Mouse (Mus musculus): ENCODE results near the gene Tssk6. TPM values are rescaled to one million over a fixed set of nuclear protein-coding genes. Genes with fewer than 3 reads are reported as not detected.

The Tssk6 gene
- total RNA-seq, 2 experiments from 2014 or later, result 0.94 TPM; not detected in 1

DNA sequence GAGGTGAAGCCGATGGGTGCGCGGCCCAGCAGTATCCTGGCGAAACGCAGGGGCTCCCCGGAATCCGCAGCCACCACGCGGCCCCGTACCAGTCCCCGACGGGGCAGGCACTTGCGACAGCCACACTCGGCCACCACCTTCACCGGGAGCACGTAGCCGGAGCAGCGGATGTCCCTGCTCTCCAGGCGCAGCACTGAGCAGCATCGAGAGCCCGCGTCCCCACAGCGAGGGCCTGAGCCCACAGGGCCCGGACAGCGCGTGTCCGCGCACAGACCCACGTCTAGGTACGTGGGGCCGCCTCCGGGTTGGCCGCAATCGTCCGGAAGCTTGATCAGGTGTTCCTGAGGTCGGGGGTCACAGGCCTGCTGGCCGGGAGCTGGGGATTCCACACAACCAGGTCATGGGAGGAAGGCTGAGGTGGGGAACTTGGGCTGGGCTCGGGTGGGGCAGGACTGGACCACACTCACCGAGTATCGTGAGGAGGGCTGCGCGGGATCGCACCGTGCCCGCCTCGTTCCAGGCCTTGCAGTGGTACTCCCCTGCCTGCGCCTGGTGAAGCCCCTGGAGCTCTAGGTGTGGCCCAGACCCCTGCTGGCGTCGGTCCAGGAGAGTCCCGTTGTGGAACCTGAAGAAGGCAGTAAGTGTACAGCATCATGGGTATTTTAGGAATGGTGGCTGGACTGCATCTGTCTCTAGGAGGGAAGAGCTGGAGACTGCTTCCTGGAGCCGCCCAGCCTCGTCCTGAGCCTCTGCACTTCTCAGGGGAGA is 19.0 kb upstream of the Tssk6 start:
- ATAC-seq (replicated peaks; ENCODE audit: low FRiP score, poor library complexity, severe bottlenecking), result no peak

DNA sequence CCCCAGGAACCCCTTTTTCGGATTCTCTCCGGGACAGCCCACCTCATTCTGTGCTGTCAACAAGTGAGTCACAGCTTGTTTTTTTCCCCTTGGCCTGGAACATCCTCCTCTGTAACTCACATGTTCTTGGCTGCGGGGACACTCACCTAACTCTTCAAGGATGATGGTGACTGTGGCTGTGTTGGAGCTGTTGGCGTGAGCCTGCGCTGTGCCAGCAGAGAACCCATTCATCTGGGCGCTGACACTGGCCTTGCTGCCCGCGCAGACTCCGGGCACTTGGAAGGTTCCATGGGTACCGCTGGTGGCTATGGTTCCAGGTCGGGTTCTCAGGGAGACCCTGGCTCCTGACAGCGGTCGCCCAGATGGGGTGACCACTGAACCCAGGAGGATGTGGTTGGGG is 17.8 kb upstream of the Tssk6 start:
- ATAC-seq (replicated peaks; ENCODE audit: low FRiP score, poor library complexity, severe bottlenecking), result no peak

DNA sequence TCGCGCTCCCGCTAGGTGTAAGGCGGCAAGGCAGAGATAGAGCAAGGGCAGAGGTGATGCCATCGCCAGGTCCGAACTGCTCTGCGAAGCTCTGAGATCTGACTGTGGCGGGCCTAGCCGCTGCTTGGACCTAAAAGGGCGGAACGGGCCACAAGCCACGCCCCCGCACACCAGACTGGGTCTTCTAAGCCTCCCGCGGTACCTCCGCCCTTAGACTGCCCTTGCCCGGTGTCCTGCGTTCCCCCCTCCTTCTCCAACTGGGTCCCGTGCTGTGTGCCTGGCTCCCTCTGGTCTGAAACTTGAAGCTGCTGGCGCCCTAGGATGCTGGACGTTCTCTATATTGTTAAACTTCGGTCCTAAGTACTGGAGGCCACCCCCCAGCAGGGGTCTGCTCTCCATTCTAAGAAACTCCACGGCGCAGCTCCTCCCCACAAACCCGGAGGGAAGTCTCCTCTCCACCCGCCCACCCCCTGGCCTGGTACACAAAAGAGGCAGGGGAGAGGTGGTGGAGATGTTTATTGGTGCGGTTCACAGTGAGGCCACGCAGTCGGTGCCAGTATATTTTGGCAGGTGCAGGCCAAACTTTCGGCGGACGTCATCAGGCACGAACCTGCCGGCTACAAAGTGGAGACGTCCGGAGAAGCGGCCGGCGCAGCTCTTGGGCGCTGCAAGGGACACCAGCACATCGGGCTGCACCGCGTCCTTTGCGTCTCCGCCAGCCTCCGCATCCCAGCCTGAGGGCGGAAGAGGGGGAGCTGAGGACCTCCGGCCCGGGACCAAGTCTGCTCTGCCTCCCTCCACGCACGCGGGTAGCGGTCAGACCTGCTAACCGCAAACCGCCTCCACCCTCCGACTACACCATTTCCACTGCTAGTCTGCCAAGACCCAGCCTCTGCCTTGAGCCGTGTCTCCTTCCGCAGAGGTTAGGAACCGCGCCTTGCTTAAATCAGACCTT is 14.4 kb upstream of the Tssk6 start, which contains the start of gene Cilp2:
TSS of gene Cilp2 (minus strand) at position 399 of the 955 bp plus-strand sequence.
- ATAC-seq (replicated peaks; ENCODE audit: low FRiP score, poor library complexity, severe bottlenecking), result no peak

DNA sequence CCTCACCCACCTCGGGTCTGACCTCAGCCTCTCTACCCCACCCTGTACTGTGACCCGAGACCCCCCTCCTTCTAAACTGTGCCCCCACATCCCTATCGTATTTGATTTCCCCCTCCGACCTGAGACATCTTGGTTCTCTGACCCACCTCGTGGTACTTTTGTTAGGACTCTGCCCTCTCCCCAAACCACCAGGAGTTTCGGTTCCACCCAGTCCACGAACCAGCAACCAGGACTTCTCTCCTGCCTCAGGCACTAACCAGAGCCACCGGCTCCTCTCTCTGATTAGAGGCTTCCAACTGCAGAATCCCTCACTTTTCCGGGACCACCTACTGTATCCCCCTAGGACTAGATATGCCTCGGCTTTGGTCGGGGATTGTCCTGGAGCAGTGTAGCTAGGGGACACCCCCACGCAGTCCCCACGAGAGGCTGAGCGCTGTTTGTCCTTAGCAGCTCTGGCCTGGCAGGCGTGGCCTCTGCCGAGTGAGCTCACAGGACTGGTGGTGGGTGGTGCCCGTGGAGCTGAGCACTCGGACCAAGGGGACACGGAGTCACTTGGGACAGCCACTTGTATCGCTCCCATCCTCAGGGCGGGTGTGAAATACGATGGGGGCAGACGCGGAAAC is 13.6 kb upstream of the Tssk6 start:
- ATAC-seq (replicated peaks; ENCODE audit: low FRiP score, poor library complexity, severe bottlenecking), result no peak

DNA sequence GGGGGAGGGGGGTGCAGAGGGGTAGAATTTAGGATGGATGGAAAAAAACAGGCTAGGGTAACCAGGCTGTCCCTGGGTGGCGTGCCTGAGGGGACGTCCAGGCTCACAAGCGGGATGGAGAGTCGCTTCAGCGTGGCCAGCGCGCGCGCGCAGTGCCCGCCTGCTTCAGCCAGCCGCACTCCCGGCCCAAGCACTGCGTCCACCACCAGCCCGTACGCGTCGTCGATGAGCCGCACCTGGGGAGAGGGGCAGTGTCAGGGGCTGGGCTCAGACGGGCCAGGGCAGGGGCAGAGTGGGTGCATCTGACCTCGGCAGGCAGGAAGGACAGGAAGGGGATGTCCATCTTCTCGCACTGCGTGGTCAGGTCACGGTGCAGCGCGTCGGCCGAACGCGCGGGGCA is 13.1 kb upstream of the Tssk6 start:
- ATAC-seq (replicated peaks; ENCODE audit: low FRiP score, poor library complexity, severe bottlenecking), result no peak

DNA sequence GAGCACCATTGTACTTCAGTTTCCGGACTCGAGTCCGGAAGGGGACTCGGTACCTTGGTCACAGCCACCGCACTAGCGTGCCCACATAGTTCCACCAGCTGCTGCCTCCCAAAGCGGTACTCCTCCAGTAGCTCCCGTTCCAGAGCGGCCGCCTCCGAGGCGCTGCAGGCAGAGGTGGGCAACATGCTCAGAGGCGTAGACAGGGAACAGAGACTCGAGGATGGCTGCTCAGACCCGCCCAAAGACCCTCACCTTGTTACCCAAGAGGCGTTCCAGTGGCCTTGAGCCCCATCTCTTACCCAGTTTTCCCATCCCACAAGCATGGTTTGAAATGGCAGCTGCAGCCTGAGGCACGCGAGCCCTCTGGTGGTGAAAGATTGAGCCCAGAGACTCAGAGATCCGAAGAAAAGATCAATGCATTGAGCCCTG is 11.2 kb upstream of the Tssk6 start:
- ATAC-seq (replicated peaks; ENCODE audit: low FRiP score, poor library complexity, severe bottlenecking), result no peak

DNA sequence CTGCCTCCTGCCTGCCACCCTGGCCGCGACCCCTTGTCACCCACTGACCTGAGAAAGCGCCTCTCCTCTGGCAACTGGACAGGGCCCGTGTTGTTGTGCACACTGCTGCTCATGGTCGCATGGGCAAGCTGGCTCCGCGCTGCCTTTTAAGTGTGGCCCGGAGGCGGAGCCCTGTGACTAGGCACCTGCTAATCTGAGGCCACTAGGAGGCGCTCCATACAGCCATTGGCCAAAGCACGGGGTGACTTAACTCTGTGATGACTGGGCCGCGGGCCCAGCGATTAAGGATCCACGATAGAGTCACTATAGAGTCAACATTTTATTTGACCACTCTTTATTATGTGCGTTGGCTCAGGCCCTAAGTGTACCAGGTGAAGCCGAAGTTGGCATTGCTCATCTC is 8.1 kb upstream of the Tssk6 start:
- 0 out of 2 replicates have a peak, but pooled peaks have one; percentile 52 for ATAC-seq (replicated peaks; ENCODE audit: low FRiP score, poor library complexity, severe bottlenecking)

DNA sequence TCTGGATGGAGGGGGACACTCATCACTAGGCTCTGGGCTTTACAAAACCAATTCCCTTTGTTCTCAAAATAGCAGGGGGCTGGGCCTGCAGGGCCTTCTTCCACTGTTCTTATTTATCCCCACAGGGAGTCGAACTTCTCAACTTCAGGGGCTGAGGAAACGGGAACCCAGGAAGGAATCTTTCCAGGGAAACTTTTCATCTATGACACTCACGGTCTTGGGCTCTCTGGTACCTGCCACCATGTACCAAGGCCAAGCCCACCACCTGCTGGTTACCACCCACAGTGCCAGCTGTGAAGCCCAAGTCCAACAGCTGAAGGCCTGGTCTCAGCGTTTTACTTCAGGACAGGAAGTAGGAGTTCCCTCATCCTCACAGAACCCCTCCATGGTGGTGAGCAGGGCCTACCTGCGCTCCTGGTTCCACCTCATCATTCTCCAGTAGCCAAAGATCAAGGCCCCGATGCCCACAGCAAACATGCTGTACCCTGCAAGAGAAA is 7.1 kb upstream of the Tssk6 start:
- ATAC-seq (replicated peaks; ENCODE audit: low FRiP score, poor library complexity, severe bottlenecking), result no peak

DNA sequence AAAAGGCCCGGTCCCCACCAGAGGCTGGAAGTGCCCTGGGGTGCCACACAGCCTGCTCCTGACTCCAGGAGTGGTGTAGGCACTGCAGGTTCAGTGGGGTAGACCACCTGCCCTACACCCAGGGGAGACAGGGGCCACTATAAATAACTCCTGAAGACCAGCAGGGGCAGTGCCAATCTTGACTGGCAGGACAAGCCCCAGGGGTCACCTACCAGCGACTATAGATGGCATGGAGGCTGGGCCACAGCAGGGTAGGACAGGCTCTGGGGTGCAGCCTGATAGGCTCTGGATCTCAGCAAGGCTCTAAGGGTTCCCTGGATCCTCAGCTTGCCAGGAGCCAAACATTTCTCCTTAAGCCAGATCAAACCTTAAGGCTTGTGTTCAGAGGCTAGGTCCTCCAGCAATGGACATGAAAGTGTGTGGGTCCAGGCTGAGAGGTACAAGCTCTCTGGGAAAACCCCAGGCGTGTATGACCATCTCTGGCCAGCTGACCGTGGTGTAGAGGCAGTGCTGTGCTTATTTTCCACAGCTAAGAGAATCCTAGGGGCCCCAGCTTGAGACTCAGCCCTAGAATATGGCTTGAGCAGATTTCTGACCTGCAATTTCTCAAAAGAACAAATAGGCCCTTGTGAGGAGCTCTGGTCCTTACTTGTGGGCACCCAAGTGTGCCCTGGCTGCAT is 6.1 kb upstream of the Tssk6 start:
- no peak for ATAC-seq (replicated peaks; ENCODE audit: low FRiP score, poor library complexity, severe bottlenecking)

DNA sequence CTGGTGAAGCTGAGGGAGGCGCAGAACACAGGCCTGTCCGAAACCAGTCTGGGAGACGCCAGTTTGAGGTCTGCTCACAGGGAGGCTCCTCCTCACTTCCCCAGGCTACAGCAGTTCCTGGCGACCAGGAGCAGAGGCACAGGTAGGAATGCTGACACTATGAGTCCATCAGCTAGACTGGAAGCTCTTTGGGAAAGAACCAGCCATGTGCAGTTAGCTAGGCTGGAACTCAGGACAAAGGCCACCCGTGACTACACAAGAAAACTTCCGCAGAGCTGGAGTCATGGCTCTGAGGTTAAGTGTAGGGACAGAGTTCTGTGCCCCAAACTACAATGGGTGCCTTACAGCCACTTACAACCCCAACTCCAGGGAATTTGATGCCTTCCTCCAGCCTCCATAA is 4.1 kb upstream of the Tssk6 start:
- no peak for ATAC-seq (replicated peaks; ENCODE audit: low FRiP score, poor library complexity, severe bottlenecking)

DNA sequence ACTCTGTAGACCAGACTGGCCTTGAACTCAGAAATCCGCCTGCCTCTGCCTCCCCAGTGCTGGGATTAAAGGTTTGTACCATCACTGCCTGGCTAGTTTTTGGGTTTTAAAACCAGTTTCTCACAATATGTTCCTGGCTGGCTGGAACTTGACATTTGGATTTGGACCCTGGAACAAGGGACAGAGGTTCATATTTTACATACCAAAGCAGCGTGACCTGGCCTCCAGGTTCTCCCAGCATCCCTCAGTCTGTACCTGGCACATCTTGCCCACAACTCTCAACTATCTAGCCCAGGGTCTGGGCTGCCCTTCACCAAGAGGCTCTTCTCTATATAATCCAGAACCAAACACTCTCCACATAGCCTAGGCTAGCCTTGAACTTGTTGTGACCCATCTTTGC is 2.1 kb upstream of the Tssk6 start:
- no peak for ATAC-seq (replicated peaks; ENCODE audit: low FRiP score, poor library complexity, severe bottlenecking)

DNA sequence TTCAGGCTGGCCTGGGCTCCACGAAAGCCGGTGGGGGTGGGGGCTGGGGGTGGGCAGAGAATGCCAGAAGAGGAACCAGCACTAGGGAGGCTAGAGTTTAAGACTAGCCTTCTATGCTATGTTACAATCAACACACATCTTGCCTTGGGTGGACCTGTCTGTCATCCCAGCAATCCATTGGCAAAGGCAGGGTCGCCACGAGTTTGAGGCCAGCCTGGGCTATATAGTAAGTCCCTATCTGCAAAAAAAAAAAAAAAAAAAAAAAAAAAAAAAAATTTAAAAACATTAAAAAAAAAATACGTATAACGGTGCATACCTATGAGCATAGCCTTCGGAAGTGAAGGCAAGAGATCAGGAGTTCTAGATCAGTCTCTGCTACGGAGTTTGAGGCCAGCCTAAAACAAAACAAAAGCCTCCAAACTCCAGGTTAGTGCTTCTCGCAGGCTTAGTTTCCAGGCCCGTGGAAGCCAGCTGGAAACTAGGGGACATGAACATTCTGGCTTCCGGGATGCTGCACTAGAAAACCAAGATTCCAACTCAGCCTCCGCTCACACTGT is 1.0 kb upstream of the Tssk6 start:
- ATAC-seq (replicated peaks; ENCODE audit: low FRiP score, poor library complexity, severe bottlenecking), result peak; percentile 6

DNA sequence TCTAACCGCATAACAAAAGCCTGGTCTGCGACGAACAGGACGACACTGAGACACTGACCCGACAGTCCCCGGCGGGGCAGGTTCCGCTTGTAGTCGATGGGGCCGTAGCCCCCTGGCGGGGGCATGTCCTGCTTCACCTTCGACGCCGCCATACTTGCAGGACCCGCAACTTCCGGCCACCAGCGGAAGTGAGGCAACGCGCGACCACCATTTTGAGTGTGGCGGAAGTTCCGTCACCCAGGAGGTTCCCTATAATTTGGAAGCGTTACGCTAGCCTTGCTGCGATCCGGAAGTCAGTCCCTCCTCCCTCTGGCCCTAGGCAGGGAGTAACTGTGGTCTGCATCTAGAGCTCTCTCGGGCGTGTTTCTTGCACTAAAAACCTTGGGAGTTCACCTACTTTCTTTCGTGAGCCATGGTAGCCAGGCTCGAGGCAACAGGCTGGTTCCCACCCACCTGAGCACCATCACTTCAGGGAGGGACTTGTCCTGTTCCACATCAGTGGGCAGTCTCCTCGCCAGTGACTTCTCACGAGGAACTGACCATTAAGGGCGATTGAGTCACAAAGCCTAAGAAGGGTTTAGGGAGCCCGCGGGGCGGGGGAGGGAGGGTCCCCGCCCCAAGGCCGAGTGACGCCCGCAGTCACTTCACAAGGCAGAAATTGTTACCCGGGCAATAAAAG is 361 bp upstream of the Tssk6 start:
- peak; percentile 88 for ATAC-seq (replicated peaks; ENCODE audit: low FRiP score, poor library complexity, severe bottlenecking)

DNA sequence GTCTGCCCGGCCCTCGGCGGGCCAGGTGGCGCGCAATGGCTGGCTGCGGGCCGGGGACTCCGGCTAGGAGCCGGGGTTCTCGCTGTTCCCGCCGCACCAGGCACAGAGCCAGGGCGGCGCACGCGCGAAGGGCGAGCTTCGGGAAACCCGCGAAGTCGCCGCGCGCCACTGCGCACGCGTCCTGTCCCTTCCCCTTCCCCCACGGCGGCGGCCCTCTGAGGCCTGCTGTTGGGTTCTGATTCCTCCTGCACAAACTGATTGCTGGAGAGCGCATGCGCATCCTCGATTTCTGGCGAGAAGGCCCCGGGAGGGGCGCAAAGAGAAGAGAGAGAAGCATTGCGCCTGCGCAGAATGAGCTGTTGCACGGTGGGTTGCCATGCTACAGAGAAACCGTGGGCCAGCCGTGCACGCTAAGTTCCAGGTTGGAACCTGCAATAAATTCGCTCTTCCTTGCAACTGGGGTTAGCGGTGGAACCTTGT is 1.1 kb downstream of the Tssk6 start:
- peak; percentile 76 for ATAC-seq (replicated peaks; ENCODE audit: low FRiP score, poor library complexity, severe bottlenecking)

DNA sequence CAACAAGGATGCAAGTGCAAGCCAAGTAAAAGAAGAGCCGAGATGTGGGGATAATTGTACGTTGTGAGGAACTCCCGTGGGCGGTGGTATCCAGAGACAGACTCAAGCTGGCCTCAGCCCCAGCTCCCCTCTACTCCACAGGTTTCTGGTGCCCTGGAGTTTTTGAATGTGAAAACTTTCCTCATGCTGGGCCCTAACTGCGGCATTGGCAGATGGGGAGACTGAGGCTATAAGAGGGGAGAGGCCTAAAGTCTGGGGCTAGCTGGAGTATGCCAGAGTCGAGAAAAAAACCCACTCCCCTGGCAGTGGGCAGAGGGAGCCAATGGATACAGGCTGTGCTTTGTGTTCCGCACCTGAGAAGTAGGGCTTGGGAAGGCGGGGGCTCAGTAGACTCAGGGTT is 2.1 kb downstream of the Tssk6 start:
- ATAC-seq (replicated peaks; ENCODE audit: low FRiP score, poor library complexity, severe bottlenecking), result no peak

DNA sequence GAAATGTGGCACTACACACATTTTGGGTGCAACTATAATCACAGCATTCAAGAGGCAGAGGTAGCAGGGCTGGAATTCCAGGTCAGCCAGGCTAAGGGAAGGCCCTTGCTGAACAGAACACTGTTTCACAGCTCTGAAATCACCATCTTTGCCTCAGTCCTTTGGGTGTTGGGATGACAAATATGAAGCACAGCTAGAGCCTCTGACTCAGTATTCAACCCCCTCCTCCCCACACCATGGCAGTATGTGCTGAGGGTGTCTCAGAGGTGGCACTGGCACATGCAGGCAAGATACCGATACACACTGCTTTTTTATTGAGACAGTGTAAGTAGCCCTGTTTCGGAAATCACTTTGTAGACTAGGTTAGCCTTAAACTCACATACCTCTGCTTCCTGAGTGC is 4.3 kb downstream of the Tssk6 start:
- no peak for ATAC-seq (replicated peaks; ENCODE audit: low FRiP score, poor library complexity, severe bottlenecking)

DNA sequence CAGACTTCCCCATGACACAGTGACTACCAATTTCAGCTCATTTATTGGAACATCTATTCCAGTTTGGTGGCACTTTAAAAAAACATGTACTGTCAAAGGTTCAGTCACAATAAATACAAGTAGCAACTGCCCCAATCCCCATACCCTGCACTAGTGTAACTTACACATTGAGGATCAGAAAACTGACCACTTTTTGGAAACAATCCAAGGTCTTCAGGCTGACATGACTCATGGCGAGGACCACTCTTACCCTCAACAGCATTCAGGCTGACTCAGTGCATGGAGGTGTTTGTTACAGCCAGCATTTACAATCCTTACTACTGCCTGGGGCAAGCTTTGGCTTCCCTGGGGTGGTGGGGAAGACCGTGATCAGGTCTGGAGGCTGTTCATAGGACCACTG is 5.1 kb downstream of the Tssk6 start:
- no peak for ATAC-seq (replicated peaks; ENCODE audit: low FRiP score, poor library complexity, severe bottlenecking)

DNA sequence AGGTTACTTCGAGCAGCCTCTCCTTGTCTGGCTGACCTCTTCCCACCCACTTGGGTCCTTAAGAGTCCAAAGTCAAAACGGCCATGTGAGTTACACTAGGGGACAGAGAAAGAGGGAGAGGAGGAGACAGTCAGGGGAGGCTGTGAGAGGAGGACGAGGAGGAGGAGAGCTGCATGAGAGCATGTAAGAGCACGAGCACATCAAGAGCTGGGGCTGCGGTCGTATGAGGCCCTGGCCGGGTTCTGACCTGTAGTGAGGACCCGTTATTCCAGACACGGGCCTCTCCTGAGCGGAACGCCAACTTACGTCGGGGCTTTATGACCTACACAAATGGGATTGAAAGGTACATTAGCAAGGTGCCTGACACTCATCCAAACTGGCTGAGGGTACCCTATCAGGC is 9.9 kb downstream of the Tssk6 start:
- ATAC-seq (replicated peaks; ENCODE audit: low FRiP score, poor library complexity, severe bottlenecking), result no peak
